Mouse (Mus musculus) mouse embryonic stem cell (cell line): ENCODE data around the gene Col19a1.

Experiments
- in situ Hi-C, 2 experiments: fragments of 300-500 bp; cut with MboI; formaldehyde crosslinking; loops; 1 replicate in 1 of 2; 3 replicates in 1 of 2; pipeline ENCODE4 v1.14.3; 2019 to 2020; ENCODE audit warnings: low sequenced_read_pairs in 2 of 2, low pct_unique_long_range_greater_than_20kb in 1 of 2, mixed read lengths in 1 of 2; ENCODE audit not compliant: unreplicated experiment in 1 of 2

The Col19a1 gene

GRCm38 (mm10) chr1:24347621-24348160 is 239.6 kb downstream of the Col19a1 start:
- in situ Hi-C loops = no loop called here

GRCm38 (mm10) chr1:24337556-24338275 is 249.6 kb downstream of the Col19a1 start:
- in situ Hi-C loops = no loop called here

GRCm38 (mm10) chr1:24336051-24336450 is 251.2 kb downstream of the Col19a1 start:
- in situ Hi-C loops = no loop called here

GRCm38 (mm10) chr1:24316961-24317589 is 270.2 kb downstream of the Col19a1 start:
- in situ Hi-C loops = no loop called here

GRCm38 (mm10) chr1:24316490-24316889 is 270.8 kb downstream of the Col19a1 start:
- in situ Hi-C loops = no loop called here

GRCm38 (mm10) chr1:24310847-24311246 is 276.4 kb downstream of the Col19a1 start:
- in situ Hi-C loops = no loop called here

GRCm38 (mm10) chr1:24310193-24310592 is 277.1 kb downstream of the Col19a1 start:
- in situ Hi-C loops = no loop called here

- in situ Hi-C loops = no loop called here
Observed at GRCm38 (mm10) chr1:24303077-24303476, 284.2 kb downstream of the Col19a1 start.

GRCm38 (mm10) chr1:24302674-24303073 is 284.6 kb downstream of the Col19a1 start:
- in situ Hi-C loops = no loop called here

- in situ Hi-C loops = no loop called here
Observed at GRCm38 (mm10) chr1:24300700-24301099, 286.6 kb downstream of the Col19a1 start.

GRCm38 (mm10) chr1:24294979-24295942 is 292.0 kb downstream of the Col19a1 start:
- in situ Hi-C loops = no loop called here

GRCm38 (mm10) chr1:24292515-24292914 is 294.8 kb downstream of the Col19a1 start:
- in situ Hi-C loops = no loop called here

- in situ Hi-C loops = no loop called here
Observed at GRCm38 (mm10) chr1:24286360-24286759, 300.9 kb downstream of the Col19a1 start.

- in situ Hi-C loops = no loop called here
Observed at GRCm38 (mm10) chr1:24267022-24267421, 320.2 kb downstream of the Col19a1 start.

- in situ Hi-C loops = no loop called here
Observed at GRCm38 (mm10) chr1:24261181-24261580, 326.1 kb downstream of the Col19a1 start.

- in situ Hi-C loops = no loop called here
Observed at GRCm38 (mm10) chr1:24259419-24259818, 327.9 kb downstream of the Col19a1 start.

GRCm38 (mm10) chr1:24257961-24258360 is 329.3 kb downstream of the Col19a1 start:
- in situ Hi-C loops = no loop called here

- in situ Hi-C loops = no loop called here
Observed at GRCm38 (mm10) chr1:24249105-24249664, 338.1 kb downstream of the Col19a1 start.
